Mouse (Mus musculus) spleen, adult 2 months (tissue): ENCODE results near the gene Stab1.

ENCODE experiments used
- CTCF ChIP-seq: fragments of 200-500 bp; IDR thresholded peaks from 2 replicates; pipeline ENCODE4 v1.5.1; 2011; ENCODE audit warnings: mild to moderate bottlenecking, inconsistent platforms; ENCODE audit not compliant: insufficient read depth, insufficient read length, insufficient replicate concordance; ENCODE audit errors: extremely low read depth
- POLR2A ChIP-seq: fragments of 200-500 bp; IDR thresholded peaks from 2 replicates; pipeline ENCODE4 v1.6.1; 2011; ENCODE audit warnings: low read depth, low read length, inconsistent platforms

DNA sequence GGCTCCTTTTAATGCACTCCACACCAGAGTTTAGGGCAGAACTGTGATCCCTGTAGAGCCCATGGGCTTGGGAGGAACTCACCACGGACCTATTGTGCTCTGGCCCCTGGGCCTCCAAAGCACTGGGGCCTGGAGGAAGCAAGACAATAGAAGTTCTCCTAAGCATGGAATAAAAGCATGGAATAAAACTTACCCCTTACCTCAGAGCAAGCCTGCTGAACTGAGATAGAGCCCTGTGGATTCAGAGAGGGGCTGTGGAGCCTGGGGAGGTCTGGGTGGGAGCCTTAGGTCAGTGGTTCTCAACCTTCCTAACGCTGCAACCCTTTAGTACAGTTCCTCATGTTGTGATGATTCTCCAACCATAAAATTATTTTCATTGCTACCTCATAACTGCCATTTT is 48.4 kb upstream of the Stab1 start, which contains the start of gene Nisch:
- TF ChIP-seq CTCF (no peak), POLR2A (no peak)
